ENCODE assay signal across 14 mouse cellular contexts in genomic region chr15:11186711-11187110, GRCm38 (mm10).
"Had no signal": no experiment of that assay in that cellular context is flagged by ENCODE, and none has a peak within 500 bp of the region (broad histone marks: within the 10 kb centered on the region; RNA-seq: fewer than 3 reads in every experiment).

No protein-coding gene starts in this region.

- H3K9me3 ChIP-seq: limb, embryonic 10.5 days; limb, embryonic 13.5 days; midbrain, embryonic 12.5 days had no signal

- H3K4me2 ChIP-seq: limb, embryonic 13.5 days; lung, embryonic 14.5 days; midbrain, embryonic 12.5 days had no signal

- H3K4me1 ChIP-seq: limb, embryonic 10.5 days; limb, embryonic 13.5 days; midbrain, embryonic 12.5 days had no signal

- H3K9ac ChIP-seq: limb, embryonic 13.5 days; liver, embryonic 14.5 days; liver, postnatal 0 days; lung, embryonic 14.5 days; midbrain, embryonic 12.5 days had no signal

- H3K36me3 ChIP-seq: limb, embryonic 10.5 days; limb, embryonic 13.5 days; midbrain, embryonic 12.5 days had no signal

- H3K27me3 ChIP-seq: limb, embryonic 13.5 days; midbrain, embryonic 12.5 days had no signal

- ATAC-seq: intestine, postnatal 0 days; liver, postnatal 0 days; lung, postnatal 0 days had no signal

- H3K4me3 ChIP-seq: layer of hippocampus, adult 2 months; limb, embryonic 10.5 days; limb, embryonic 13.5 days; midbrain, embryonic 12.5 days had no signal

- H3K27ac ChIP-seq: layer of hippocampus, adult 2 months; limb, embryonic 10.5 days; limb, embryonic 13.5 days; liver, embryonic 14.5 days; macrophage; midbrain, embryonic 12.5 days had no signal

- DNase-seq: layer of hippocampus, adult 9-11 months; liver; liver, postnatal 0 days; lung, embryonic 14.5 days; thymus, adult 18-20 months; thymus, postnatal 36 days had no signal
